Mouse (Mus musculus): ENCODE measurements around the gene Kdsr.

Gene Kdsr

GRCm38 (mm10) chr1:106695649-106696048, 63.9 kb downstream of the Kdsr start:
- DNase-seq (ENCODE audit: low spot score in 2 of 2) = no peak

GRCm38 (mm10) chr1:106694316-106694715, 65.2 kb downstream of the Kdsr start:
- no peak for DNase-seq (ENCODE audit: low spot score in 2 of 2)

GRCm38 (mm10) chr1:106692599-106692998, 66.9 kb downstream of the Kdsr start:
- no peak for DNase-seq (ENCODE audit: low spot score in 2 of 2)

- no peak for DNase-seq (ENCODE audit: low spot score in 2 of 2)
These were observed 68.6 kb downstream of the Kdsr start for GRCm38 (mm10) chr1:106690887-106691286.

- DNase-seq (ENCODE audit: low spot score in 2 of 2) = no peak
These were observed 71.4 kb downstream of the Kdsr start for GRCm38 (mm10) chr1:106688161-106688516.

GRCm38 (mm10) chr1:106687435-106688160, 71.9 kb downstream of the Kdsr start:
- no peak for DNase-seq (ENCODE audit: low spot score in 2 of 2)

- DNase-seq (ENCODE audit: low spot score in 2 of 2) = no peak
These were observed 73.8 kb downstream of the Kdsr start for GRCm38 (mm10) chr1:106685702-106686101.

- no peak for DNase-seq (ENCODE audit: low spot score in 2 of 2)
These were observed 75.0 kb downstream of the Kdsr start for GRCm38 (mm10) chr1:106684546-106684945.

GRCm38 (mm10) chr1:106682829-106683228, 76.7 kb downstream of the Kdsr start:
- DNase-seq (ENCODE audit: low spot score in 2 of 2) = no peak

- no peak for DNase-seq (ENCODE audit: low spot score in 2 of 2)
These were observed 79.6 kb downstream of the Kdsr start for GRCm38 (mm10) chr1:106679800-106680515.

- DNase-seq (ENCODE audit: low spot score in 2 of 2) = no peak
These were observed 81.5 kb downstream of the Kdsr start for GRCm38 (mm10) chr1:106678060-106678478.
